Mouse (Mus musculus): ENCODE data around the gene 4930548H24Rik. TPM values are rescaled to one million over a fixed set of nuclear protein-coding genes. Genes with fewer than 3 reads are reported as not detected.

The 4930548H24Rik gene
- total RNA-seq, 2 experiments from 2014 or later = 0.44 TPM; not detected in 1

- ATAC-seq (ENCODE audit: poor library complexity, severe bottlenecking) = no peak
Observed at GRCm38 (mm10) chr5:31535228-31535627, 49.7 kb downstream of the 4930548H24Rik start.

Other genes starting within 250 kb of the 4930548H24Rik start
- 57.2 and 64.1 TPM in 2 replicates for gene Nrbp1, start 244.9 kb upstream of the 4930548H24Rik start, total RNA-seq (2015)
- 112 and 114 TPM in 2 replicates for gene Nrbp1, start 244.9 kb upstream of the 4930548H24Rik start, total RNA-seq (2017)
- gene Gm9970, start 244.5 kb upstream of the 4930548H24Rik start, total RNA-seq (2015) = not detected in 2 replicates
- gene Gm9970, start 244.5 kb upstream of the 4930548H24Rik start, total RNA-seq (2017) = not detected in 2 replicates
- 5.1 and 5.4 TPM in 2 replicates for gene Krtcap3, start 234.0 kb upstream of the 4930548H24Rik start, total RNA-seq (2015)
- 3.6 and 6.7 TPM in 2 replicates for gene Krtcap3, start 234.0 kb upstream of the 4930548H24Rik start, total RNA-seq (2017)
- 9.6 and 13.6 TPM in 2 replicates for gene Ift172, start 194.6 kb upstream of the 4930548H24Rik start, total RNA-seq (2015)
- 14.2 and 25.0 TPM in 2 replicates for gene Ift172, start 194.6 kb upstream of the 4930548H24Rik start, total RNA-seq (2017)
- not detected in 2 replicates for gene Fndc4, start 189.7 kb upstream of the 4930548H24Rik start, total RNA-seq (2015)
- not detected in 2 replicates for gene Fndc4, start 189.7 kb upstream of the 4930548H24Rik start, total RNA-seq (2017)
- gene Gckr, start 188.3 kb upstream of the 4930548H24Rik start, total RNA-seq (2015) = not detected in 2 replicates
- not detected in 2 replicates for gene Gckr, start 188.3 kb upstream of the 4930548H24Rik start, total RNA-seq (2017)
- 11.0 and 18.1 TPM in 2 replicates for gene Zfp512, start 33.3 kb upstream of the 4930548H24Rik start, total RNA-seq (2015)
- gene Zfp512, start 33.3 kb upstream of the 4930548H24Rik start, total RNA-seq (2017) = 20.6 and 24.2 TPM in 2 replicates
- gene Gpn1, start 9.0 kb downstream of the 4930548H24Rik start, total RNA-seq (2015) = 7.7 and 11.0 TPM in 2 replicates
- 9.6 and 14.9 TPM in 2 replicates for gene Gpn1, start 9.0 kb downstream of the 4930548H24Rik start, total RNA-seq (2017)
- 41.3 and 50.5 TPM in 2 replicates for gene Slc4a1ap, start 41.3 kb downstream of the 4930548H24Rik start, total RNA-seq (2015)
- 44.2 and 54.6 TPM in 2 replicates for gene Slc4a1ap, start 41.3 kb downstream of the 4930548H24Rik start, total RNA-seq (2017)
- gene Supt7l, start 42.1 kb downstream of the 4930548H24Rik start, total RNA-seq (2015) = 11.2 and 14.0 TPM in 2 replicates
- 14.1 and 18.5 TPM in 2 replicates for gene Supt7l, start 42.1 kb downstream of the 4930548H24Rik start, total RNA-seq (2017)
- 754 and 797 TPM in 2 replicates for gene Mrpl33, start 111.2 kb downstream of the 4930548H24Rik start, total RNA-seq (2015)
- gene Mrpl33, start 111.2 kb downstream of the 4930548H24Rik start, total RNA-seq (2017) = 428 and 432 TPM in 2 replicates
- 52.2 and 60.9 TPM in 2 replicates for gene Rbks, start 211.9 kb downstream of the 4930548H24Rik start, total RNA-seq (2015)
- gene Rbks, start 211.9 kb downstream of the 4930548H24Rik start, total RNA-seq (2017) = 31.0 and 37.4 TPM in 2 replicates
- 106 and 112 TPM in 2 replicates for gene Babam2, start 211.9 kb downstream of the 4930548H24Rik start, total RNA-seq (2015)
- 41.2 and 55.3 TPM in 2 replicates for gene Babam2, start 211.9 kb downstream of the 4930548H24Rik start, total RNA-seq (2017)

Measured in megakaryocyte, adult 5-6 weeks (primary cell).